In the genomic region with DNA sequence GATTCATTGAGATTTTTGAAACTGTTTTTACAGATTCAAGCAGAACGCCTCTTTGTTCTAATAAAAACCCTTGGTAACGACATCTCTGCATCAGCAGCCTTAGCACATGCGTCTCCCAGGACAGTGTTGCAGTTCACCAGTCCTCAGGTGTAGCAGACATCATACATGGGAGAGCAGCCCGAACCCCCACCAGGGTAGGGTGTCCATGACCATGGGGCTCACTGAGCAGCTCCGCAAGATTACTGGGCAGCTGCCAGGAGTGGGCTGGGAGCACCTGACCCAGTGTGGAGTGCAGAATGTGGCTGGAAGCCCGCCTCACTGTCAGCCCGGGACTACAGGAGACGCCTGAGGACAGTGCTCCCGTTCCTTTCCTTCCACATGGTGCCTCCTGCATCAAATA, we compare ENCODE assay signal across 13 mouse cellular contexts. TPM values are rescaled to one million over a fixed set of nuclear protein-coding genes. Genes with fewer than 3 reads are reported as not detected.
A peak's percentile ranks its signal among the peaks of the same experiment; 100 is the strongest.
DNase-seq lines count a peak whose midpoint lies in the region; ATAC-seq and TF ChIP-seq lines count a peak whose summit lies in the region.
"Had no signal": no experiment of that assay in that cellular context is flagged by ENCODE, and none has a peak within 500 bp of the region (broad histone marks: within the 10 kb centered on the region; RNA-seq: fewer than 3 reads in every experiment).

No protein-coding gene starts in this region.

- no peak overlapping the region for H3K9ac ChIP-seq in lung, postnatal 0 days (replicated peaks; ENCODE audit: low read depth)

- H3K27me3 ChIP-seq in erythroblast, embryonic 14.5 days (ENCODE audit: control insufficient read depth) = no peaks in the 10 kb centered on the region
- H3K27me3 ChIP-seq in lung, postnatal 0 days (replicated peaks; ENCODE audit: insufficient read depth, low read length) = no peaks in the 10 kb centered on the region
- H3K27me3 ChIP-seq in hindbrain, embryonic 10.5 days (ENCODE audit: insufficient read depth, poor library complexity, severe bottlenecking) = peaks cover 28% of the 10 kb centered on the region

- peak overlapping the region; percentile 5 for H3K4me3 ChIP-seq in erythroblast, embryonic 14.5 days (replicated peaks)
- H3K4me3 ChIP-seq in lung, postnatal 0 days (ENCODE audit: low read depth, low read length) = no peak overlapping the region
- no peak overlapping the region for H3K4me3 ChIP-seq in hindbrain, embryonic 10.5 days

- no peak for TF ChIP-seq EP300 in lung, postnatal 0 days (IDR thresholded peaks at IDR 0.05)

- H3K36me3 ChIP-seq in erythroblast, embryonic 14.5 days (ENCODE audit: control insufficient read depth) = peaks cover 92% of the 10 kb centered on the region
- H3K36me3 ChIP-seq in lung, postnatal 0 days (ENCODE audit: insufficient read depth, low read length) = peaks cover 29% of the 10 kb centered on the region; the same call in 1 of the 2 replicates
- H3K36me3 ChIP-seq in hindbrain, embryonic 10.5 days = peaks cover 62% of the 10 kb centered on the region

- H3K9me3 ChIP-seq in erythroblast, embryonic 14.5 days (ENCODE audit: control insufficient read depth, low read length) = no peaks in the 10 kb centered on the region
- H3K9me3 ChIP-seq in lung, postnatal 0 days (ENCODE audit: low read length) = no peaks in the 10 kb centered on the region
- H3K9me3 ChIP-seq in hindbrain, embryonic 10.5 days = no peaks in the 10 kb centered on the region

- DNase-seq in lung, postnatal 14 days = peak; percentile 37
- no peak for DNase-seq in lung, postnatal 0 days (ENCODE audit: low spot score)
- peak; percentile 73 for DNase-seq in kidney, postnatal 10 days
- DNase-seq in testis, postnatal 14 days (ENCODE audit: low spot score) = peak; percentile 60
- no peak for DNase-seq in hindbrain, embryonic 10.5 days (ENCODE audit: low spot score)
- DNase-seq in urinary bladder, postnatal 4 days (ENCODE audit: low spot score in 2 of 2) = no peak
- DNase-seq: adrenal gland, postnatal 25 days had no signal

- no peak overlapping the region for H3K4me2 ChIP-seq in lung, postnatal 0 days (replicated peaks; ENCODE audit: low read depth, low read length)

- TF ChIP-seq CTCF in lung, postnatal 0 days (IDR thresholded peaks at IDR 0.05) = no peak

- H3K4me1 ChIP-seq in erythroblast, embryonic 14.5 days (ENCODE audit: control insufficient read depth) = peaks cover 80% of the 10 kb centered on the region
- H3K4me1 ChIP-seq in lung, postnatal 0 days (ENCODE audit: insufficient read depth, low read depth, low read length) = peaks cover 13% of the 10 kb centered on the region
- peaks cover 34% of the 10 kb centered on the region for H3K4me1 ChIP-seq in hindbrain, embryonic 10.5 days (replicated peaks)

- WGBS in lung, postnatal 0 days = 85% methylated on average over 9 of the region's 9 CpGs
- WGBS in hindbrain, embryonic 10.5 days = 92% methylated on average over 9 of the region's 9 CpGs

- no peak overlapping the region for H3K27ac ChIP-seq in lung, postnatal 0 days (ENCODE audit: low read length)
- no peak overlapping the region for H3K27ac ChIP-seq in hindbrain, embryonic 10.5 days

- no peak for ATAC-seq in erythroblast, adult 5-6 weeks (replicated peaks; ENCODE audit: low FRiP score, poor library complexity, severe bottlenecking)
- no peak for ATAC-seq in lung, postnatal 0 days

RNA-seq across cellular contexts. Expression of a gene that starts 4.6 kb away (rescaled TPM):
- polyA plus RNA-seq in erythroblast, embryonic 14.5 days (2012) = 35.8 and 57.8 TPM in 2 replicates
- 5.4 and 12.5 TPM in 2 replicates for total RNA-seq in erythroblast, adult 5-6 weeks (2015; ENCODE audit: low replicate concordance)
- 9.6 and 11.4 TPM in 2 replicates for total RNA-seq in erythroblast, adult 5-6 weeks (2017; ENCODE audit: low replicate concordance)
- polyA plus RNA-seq in lung, postnatal 0 days (2015; fragmentation: Nextera tagmentation; extraction: Ambion mirVana) = 57.9 and 59.4 TPM in 2 replicates
- polyA plus RNA-seq in hindbrain, embryonic 10.5 days (2016; fragmentation: Nextera tagmentation; extraction: Ambion mirVana) = 25.9 and 32.9 TPM in 2 replicates

RNA-seq across cellular contexts. Expression of a gene that starts 9.9 kb away (rescaled TPM):
- polyA plus RNA-seq in erythroblast, embryonic 14.5 days (2012) = 10.4 and 11.2 TPM in 2 replicates
- total RNA-seq in erythroblast, adult 5-6 weeks (2015; ENCODE audit: low replicate concordance) = 3.6 and 5.4 TPM in 2 replicates
- total RNA-seq in erythroblast, adult 5-6 weeks (2017; ENCODE audit: low replicate concordance) = 4.5 and 29.4 TPM in 2 replicates
- polyA plus RNA-seq in lung, postnatal 0 days (2015; fragmentation: Nextera tagmentation; extraction: Ambion mirVana) = 15.2 and 15.4 TPM in 2 replicates
- polyA plus RNA-seq in hindbrain, embryonic 10.5 days (2016; fragmentation: Nextera tagmentation; extraction: Ambion mirVana) = 20.2 and 25.3 TPM in 2 replicates

RNA-seq across cellular contexts. Expression of a gene that starts 21.0 kb away (rescaled TPM):
- not detected in 2 replicates for polyA plus RNA-seq in erythroblast, embryonic 14.5 days (2012)
- not detected in 2 replicates for total RNA-seq in erythroblast, adult 5-6 weeks (2015; ENCODE audit: low replicate concordance)
- not detected in 2 replicates for total RNA-seq in erythroblast, adult 5-6 weeks (2017; ENCODE audit: low replicate concordance)
- not detected in 2 replicates for polyA plus RNA-seq in lung, postnatal 0 days (2015; fragmentation: Nextera tagmentation; extraction: Ambion mirVana)
- not detected in 2 replicates for polyA plus RNA-seq in hindbrain, embryonic 10.5 days (2016; fragmentation: Nextera tagmentation; extraction: Ambion mirVana)
- total RNA-seq: adrenal gland, postnatal 25 days; common myeloid progenitor, adult 5-6 weeks; granulocyte monocyte progenitor cell, adult 5-6 weeks had no signal
- polyA plus RNA-seq: heart, postnatal 0 days; small intestine, adult 2 months had no signal

RNA-seq across cellular contexts. Expression of a gene that starts 46.4 kb away (rescaled TPM):
- 1.2 and 1.3 TPM in 2 replicates for polyA plus RNA-seq in erythroblast, embryonic 14.5 days (2012)
- total RNA-seq in erythroblast, adult 5-6 weeks (2015; ENCODE audit: low replicate concordance) = 1.9 and 6.1 TPM in 2 replicates
- total RNA-seq in erythroblast, adult 5-6 weeks (2017; ENCODE audit: low replicate concordance) = 5.0 and 11.9 TPM in 2 replicates
- 9.6 and 10.1 TPM in 2 replicates for polyA plus RNA-seq in lung, postnatal 0 days (2015; fragmentation: Nextera tagmentation; extraction: Ambion mirVana)
- polyA plus RNA-seq in hindbrain, embryonic 10.5 days (2016; fragmentation: Nextera tagmentation; extraction: Ambion mirVana) = 21.1 and 22.5 TPM in 2 replicates

RNA-seq across cellular contexts. Expression of a gene that starts 46.5 kb away (rescaled TPM):
- 0.75 and 2.1 TPM in 2 replicates for polyA plus RNA-seq in erythroblast, embryonic 14.5 days (2012)
- total RNA-seq in erythroblast, adult 5-6 weeks (2015; ENCODE audit: low replicate concordance) = 2.9 and 9.2 TPM in 2 replicates
- total RNA-seq in erythroblast, adult 5-6 weeks (2017; ENCODE audit: low replicate concordance) = 2.1 and 3.5 TPM in 2 replicates
- 8.1 and 8.6 TPM in 2 replicates for polyA plus RNA-seq in lung, postnatal 0 days (2015; fragmentation: Nextera tagmentation; extraction: Ambion mirVana)
- polyA plus RNA-seq in hindbrain, embryonic 10.5 days (2016; fragmentation: Nextera tagmentation; extraction: Ambion mirVana) = 12.0 and 14.9 TPM in 2 replicates

Comparison
In these comparisons a context has a peak if more than half of its experiments do, and no peak if none do; other contexts are left out.
1. DNase-seq: peak in lung, postnatal 14 days (single experiment), kidney, postnatal 10 days (single experiment) and testis, postnatal 14 days (single experiment); none in lung, postnatal 0 days (single experiment), hindbrain, embryonic 10.5 days (single experiment) and urinary bladder, postnatal 4 days (0 of 2).